Mouse (Mus musculus) forelimb bud, embryonic 11.5 days (tissue): ENCODE data around the gene Ddx21.
"Not testable (repeated sequence)": the region's sequence is repeated elsewhere in the genome, so short reads cannot be mapped to it uniquely, and the experiment has no call there.

ENCODE experiments used
- DNase-seq: peaks from one replicate; pipeline ENCODE4 v3.0.0-alpha.2; 2012; ENCODE audit warnings: low read depth, low spot score

Ddx21 gene

DNA sequence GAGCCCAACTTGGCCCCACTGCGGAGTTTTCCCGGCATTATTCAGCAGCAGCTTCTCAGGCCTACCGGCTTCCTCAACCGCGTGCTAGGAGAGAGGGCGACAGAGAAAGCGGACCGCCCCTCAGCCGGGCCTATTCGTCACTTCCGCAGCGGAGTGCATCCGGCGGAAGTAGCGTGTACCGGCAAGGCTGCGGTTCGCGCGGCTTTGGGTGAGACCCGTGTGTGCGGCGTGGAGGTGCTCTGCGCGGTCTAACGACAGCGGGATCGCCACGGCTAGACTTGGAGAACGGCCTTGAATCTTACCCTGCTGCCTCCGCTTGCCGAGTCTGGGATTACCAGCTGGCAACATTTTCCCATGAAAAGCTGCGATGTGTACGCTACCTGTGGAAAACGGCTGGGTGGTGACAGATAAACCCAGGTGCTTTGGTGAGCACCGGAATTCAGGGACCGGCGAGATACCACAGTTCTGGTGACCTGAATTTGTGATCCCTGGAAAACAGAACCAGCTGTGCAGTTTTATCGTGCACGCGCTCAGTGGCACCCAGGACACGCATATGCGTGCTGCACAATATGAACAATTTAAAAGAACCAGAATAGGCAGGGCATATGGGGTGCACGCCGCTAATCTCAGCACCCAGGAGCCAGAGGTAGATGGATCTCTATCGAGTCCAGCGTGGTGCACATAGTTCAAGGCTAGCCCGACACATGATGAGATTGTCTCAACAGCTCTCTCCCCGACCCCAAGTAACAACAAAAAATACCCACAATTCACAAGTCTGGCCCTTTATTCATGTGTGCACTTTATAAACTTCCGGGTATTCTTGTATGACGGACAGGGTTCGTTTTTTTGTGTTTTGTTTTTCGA lies at the start of gene Ddx21:
Gene Ddx21 (minus strand): TSS at position 105 of the 864 bp plus-strand sequence.
- DNase-seq, result peak; percentile 89

DNA sequence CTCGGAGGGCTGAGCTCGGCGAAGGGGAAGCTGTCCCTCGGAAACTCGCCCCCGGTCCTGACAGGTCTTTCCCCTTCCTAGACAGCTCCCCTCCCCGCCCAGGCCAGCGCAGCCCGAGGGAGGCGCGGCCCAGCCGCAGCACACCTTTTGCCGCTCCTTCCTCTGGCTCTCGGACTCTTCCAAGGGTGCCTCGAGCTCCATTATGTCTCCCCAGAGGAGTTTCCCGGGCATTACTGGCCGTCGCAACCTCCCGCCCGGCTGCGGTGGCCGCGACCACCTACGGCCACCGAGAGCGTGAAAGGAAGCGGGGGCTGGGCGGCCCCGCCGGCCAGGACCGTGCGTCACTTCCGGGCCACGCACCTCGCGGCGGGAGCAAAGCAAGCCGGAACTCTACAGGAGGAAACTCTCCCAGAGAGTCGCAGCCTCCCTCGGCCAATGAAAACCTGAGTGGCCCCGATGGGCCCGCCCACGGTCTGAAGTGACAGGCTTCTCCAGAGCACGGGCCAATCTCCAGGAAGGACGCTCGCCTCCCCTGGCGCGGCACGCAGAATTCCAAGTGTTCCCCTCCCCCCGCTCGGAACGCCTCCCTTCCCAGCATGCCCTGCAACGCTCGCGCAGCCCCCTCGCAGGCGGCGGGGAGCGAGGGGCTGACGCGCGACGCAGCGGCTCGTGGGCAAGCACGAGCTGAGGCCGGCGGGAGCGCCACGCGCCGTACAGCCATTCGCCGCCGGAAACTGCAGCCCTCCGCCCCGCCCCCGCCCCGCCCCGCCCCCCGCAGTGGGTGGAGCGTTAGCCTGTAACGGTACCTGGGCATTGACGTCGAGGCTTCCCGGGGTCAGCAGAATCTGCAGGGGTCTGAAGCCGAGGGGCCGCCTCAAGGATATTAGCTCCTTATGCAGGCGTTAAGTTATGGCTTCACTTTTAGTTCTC lies 49.1 kb upstream of the Ddx21 start, which contains the start of gene Ddx50:
Gene Ddx50 (minus strand): TSS at position 338 of the 930 bp plus-strand sequence.
- DNase-seq, result peak; percentile 99

DNA sequence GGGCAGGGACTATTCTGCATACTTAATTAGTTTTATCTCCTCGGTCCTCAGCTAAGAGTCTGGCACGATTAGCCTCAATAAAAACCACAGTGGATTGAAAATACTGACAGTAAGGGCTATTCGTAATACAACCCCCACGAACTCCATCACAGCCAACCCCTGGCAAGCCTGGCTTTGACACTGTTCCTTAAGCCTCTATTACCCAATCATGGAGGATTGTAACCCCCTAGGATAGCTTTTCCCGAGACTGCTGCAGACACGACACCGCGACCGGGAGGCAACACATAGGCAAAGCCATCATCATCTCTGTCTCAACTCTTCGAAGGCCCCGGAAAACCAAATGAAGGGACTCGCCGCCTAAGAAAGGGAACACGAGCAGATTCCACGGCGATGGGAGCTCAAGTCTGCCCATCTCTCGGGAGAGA lies 48.3 kb upstream of the Ddx21 start:
- DNase-seq, result peak; percentile 23

DNA sequence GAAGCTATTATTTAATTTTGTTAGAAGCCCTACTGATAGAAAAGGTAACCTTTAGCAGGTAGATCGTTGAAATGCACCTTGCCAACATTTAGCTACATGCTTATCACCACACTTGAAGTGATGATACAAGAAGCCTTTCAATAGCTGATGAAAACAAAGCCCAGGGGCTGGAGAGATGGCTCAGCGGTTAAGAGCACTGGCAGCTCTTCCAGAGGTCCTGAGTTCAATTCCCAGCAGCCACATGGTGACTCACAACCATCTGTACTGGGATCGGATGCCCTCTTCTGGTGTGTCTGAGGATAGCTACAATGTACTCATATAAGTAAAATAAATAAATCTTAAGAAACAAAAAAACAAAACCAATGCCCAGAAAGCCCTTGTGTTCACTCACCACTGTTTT lies 2.1 kb upstream of the Ddx21 start:
- no peak for DNase-seq

DNA sequence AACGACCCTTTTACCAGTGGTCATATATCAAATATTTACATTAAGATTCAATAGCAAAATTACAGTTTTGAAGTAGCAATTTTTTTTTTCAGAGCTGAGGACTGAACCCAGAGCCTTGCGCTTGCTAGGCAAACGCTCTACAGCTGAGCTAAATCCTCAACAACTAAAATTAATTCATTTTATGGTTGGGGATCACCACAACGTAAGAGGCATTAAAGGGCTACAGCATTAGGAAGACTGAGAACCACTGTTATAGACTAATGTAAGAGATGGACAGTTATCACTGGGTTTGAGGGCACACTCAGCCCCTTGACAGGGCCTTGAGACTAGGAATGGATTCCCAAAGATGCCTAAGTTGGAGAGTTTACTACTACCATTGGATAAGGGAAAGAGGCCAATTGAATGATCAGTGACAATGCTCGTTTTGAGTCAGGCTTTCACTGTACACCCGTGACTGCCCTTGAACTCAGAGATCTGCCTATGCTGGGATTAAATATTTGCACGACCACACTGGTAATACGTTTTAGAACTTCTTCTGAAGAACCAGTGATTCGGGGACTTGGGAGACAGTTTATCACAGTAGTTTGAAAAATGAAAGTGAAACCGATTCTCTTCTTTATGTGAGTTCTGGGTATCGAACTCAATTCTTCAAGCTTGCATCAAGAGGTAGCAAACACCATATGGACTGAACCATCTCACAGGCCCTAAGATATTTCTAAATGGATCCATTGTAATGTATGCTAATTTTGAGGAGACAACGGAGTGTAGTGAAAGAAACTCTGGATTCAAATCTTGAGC lies 1.4 kb upstream of the Ddx21 start:
- DNase-seq, result no peak

DNA sequence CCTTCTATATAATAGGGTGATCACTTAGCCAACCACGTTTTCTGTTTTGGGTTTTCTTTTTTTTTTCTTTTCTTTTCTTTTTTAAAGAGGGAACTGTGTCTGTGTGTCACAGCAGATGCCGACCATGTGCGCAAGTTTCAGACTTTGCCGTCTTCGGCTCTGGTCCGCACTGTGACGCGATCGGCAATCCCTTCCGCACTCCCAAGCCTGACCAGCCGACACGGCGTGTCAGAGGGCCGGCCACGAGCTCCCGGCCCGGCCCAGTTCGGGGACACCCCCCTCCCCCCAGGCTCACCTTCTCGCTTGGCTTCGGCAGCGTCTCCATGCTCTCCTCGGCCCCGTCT lies 276 bp downstream of the Ddx21 start:
- no peak for DNase-seq

DNA sequence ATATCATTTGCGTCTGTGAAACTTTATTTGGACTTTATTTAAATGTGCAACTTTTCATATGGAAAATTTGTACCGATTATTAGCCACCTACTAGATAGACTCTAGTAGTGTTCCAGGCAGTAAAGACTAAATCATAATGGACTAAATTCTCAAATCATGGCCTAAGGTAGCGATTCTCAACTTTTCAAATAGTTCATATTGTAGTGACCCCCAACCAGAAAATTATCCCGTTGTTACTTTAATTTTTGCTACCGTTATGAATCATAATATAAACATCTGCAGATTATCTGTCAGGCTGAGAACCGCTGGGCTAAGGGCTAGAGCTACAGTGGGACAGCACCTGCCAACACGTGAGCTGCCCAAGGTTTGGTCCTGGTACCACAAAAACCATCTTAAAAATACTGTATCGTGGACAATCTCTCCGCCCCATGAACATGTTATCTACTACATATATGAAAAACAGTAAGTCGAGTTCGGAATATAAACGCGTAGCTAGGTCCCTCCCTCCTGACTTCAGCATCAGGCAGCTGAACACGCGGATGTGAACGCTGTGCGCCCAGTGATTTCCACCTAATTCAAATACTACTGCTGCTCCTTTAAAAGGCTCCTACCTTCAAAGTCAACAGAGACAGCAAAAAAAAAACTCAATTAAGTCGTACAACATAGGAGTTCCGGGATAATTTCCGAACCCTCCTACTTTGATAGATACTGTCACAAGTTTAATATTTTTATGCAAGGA lies 859 bp downstream of the Ddx21 start:
- DNase-seq, result no peak

DNA sequence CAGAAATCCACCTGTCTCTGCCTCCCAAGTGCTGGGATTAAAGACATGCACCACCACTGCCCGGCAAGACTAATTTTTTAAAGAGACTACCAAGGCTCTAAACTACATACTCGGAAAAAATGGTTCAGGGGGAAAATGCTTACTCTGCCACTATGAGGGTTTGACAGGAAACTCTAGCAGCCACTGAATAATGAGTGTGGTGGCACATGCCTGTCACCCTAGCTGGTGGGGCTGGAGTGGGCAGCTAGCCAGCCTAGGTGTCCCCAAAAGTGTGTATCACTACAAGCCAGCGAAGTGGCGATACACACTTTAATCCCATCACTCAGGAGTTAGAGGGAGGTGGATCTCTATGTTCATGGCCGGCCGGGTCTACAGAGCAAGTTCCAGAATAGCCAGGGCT lies 2.0 kb downstream of the Ddx21 start:
- DNase-seq, result no peak

DNA sequence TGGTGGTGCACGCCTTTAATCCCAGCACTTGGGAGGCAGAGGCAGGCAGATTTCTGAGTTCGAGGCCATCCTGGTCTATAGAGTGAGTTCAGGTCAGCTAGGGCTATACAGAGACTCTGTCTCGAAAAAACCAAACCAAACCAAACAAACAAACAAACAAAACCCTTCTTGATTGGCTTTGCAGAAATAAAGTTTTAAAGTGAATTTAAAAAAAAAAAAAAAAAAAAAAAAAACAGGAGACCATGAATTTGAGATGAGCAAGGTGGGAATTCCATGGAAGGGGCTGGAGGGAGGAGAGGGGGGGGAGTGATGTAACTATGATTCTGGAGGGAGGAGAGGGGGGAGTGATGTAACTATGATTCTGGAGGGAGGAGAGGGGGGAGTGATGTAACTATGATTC lies 2.8 kb downstream of the Ddx21 start:
- not testable (repeated sequence) for DNase-seq

DNA sequence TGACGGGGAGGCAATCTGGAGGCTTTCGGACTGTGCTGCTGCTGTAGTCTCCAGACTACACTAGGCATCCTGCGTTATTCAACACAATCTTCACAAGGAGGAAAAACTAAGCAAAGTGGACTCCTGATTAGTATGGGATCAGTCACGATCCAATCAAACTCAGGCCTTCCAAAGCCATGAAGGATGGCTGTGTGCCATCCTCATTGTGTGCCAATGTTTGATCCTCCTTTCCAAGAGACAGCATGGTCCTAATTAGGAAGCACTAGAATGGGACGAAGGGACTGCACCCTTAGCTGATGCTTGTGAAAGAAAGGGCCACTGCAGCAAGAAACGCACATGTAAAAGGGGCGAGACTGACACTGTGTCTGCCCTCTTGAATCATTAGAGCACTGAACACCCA lies 9.6 kb downstream of the Ddx21 start:
- no peak for DNase-seq

DNA sequence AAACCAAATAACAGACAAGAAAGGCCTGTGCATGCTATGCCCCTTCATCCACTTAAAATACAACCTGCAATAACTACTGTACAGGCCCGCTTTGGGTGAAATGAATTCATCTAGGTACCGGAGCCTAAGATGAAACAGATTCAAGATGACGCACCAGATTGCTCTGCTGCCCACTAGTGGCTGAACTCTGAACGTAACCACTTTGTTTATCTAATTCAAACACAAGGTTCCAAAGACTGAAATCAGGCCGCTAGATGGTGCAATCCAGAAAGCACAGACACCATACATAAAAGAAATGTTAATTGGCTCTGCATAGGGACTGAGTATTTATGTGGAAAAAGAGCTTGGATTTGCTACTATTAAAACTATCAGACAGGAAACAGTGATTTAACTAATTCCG lies 11.9 kb downstream of the Ddx21 start:
- peak; percentile 84 for DNase-seq

DNA sequence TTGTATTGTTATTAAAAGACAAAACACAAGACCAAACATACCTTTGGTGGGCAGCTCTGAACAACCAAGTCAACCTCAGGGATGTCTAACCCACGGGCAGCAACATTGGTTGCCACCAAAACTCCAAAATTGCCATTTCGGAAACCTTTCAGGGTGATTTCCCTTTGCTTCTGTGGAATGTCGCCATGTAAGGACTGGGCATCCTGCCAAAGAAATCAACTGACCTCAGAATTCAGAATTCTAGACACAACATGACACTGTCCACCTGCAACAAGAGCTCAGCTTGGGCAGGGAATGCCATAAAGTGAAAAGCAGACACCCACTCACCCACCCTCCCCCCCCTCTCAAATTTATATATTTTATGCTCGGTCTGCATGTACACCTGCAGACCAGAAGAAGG lies 13.5 kb downstream of the Ddx21 start:
- DNase-seq, result no peak

DNA sequence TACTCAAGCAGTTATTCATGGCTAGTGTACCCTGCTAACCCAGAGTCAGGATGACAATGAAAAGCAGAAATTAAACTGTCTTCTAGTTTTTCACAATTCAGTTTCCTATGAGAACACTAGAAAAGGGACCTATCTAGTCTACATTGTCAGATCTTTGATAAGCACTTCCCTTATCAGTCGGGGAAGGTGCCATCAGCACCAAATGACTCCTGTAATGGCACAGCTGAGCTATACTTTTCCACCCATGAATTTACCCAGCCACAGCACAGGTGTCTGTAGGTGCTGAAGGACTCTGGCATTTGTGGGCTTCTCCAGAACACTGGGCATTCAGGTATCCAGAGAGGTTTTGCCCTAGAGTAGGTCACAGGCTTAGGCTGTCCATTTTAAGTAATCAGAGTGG lies 18.8 kb downstream of the Ddx21 start:
- DNase-seq, result no peak

DNA sequence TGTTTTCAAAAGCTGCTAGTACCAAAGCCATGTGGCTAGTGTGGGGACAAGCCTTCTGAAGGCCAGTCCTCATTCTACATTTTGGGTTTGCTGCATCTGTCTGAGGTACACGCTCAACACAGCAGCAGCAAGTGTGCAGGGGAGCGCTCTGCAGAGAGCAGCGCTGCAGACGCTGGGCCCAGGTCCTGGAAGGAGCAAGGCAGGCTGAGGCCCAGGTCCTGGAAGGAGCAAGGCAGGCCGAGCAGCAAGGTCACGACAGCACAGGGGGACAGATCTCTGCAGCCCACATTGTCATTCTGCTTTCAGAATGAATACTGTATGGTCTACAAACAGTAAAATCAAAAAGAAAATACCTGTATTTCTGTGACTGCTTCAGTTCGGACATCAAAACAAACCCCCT lies 19.4 kb downstream of the Ddx21 start:
- no peak for DNase-seq

DNA sequence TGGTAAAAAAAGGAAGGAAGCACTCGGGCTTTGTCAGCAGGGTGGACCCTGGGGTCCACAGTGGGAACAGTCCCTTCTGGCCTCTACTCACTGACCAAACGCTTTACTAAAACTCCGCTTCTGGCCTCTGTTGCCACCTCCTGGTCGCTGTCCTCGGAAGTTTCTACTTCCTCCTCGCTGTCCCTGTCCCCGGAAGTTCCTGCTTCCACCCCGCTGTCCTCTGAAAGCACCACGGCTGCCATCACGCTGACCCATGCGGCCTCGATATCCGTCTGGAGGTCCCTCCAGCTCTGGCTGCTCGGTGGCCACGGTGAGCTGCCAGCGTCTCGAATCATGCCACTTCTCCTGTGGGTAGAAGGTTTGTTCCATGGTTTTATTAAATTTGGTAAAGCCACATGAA lies 19.8 kb downstream of the Ddx21 start:
- DNase-seq, result no peak

DNA sequence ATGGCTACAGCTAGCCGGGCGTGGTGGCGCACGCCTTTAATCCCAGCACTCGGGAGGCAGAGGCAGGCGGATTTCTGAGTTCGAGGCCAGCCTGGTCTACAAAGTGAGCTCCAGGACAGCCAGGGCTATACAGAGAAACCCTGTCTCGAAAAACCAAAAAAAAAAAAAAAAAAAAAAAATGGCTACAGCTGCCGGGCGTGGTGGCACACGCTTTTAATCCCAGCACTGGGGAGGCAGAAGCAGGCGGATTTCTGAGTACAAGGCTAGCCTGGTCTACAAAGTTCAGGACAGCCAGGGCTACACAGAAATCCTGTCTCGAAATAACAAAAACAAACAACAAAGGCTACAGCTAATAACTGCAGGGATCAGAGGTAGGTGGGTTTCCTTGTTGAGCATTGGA lies 23.0 kb downstream of the Ddx21 start:
- not testable (repeated sequence) for DNase-seq

DNA sequence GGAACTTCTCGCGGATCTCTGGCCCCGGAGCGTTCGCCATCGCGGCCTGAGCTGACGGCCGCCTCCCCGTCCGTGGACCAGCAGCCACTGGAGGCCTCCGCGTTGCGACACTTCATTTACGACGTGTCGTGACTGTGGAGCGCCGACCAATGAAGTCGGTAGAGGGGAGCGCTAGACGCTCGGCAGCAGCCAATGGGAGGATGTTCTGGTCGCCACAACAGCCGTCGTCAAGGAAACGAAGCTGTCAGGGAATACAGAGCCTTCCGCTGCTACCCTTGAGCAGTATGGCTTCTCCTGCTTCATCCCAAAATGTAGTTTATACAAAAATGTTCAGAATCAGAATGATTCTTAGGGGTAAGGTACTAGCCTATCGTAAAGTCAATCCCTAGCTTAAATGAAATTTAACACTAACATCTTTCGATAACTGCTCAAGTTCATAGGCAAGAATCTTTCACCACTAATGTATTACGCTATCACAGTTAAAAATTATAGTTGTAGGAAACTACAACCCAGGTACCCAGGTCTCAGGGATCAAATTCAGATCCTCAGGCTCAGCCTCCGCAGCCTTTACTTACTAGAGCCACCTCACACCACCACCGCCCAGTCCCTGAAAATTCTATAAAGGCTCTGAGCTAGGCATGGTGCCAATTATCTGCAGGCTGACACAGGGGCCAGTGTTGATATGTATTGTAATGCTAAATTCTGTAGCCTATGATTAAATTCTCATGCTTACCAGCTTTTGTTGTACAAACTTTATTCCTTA lies 23.6 kb downstream of the Ddx21 start, which contains the start of gene Kif1bp:
Gene Kif1bp (minus strand): TSS at position 120 of the 763 bp plus-strand sequence.
- peak; percentile 97 for DNase-seq

DNA sequence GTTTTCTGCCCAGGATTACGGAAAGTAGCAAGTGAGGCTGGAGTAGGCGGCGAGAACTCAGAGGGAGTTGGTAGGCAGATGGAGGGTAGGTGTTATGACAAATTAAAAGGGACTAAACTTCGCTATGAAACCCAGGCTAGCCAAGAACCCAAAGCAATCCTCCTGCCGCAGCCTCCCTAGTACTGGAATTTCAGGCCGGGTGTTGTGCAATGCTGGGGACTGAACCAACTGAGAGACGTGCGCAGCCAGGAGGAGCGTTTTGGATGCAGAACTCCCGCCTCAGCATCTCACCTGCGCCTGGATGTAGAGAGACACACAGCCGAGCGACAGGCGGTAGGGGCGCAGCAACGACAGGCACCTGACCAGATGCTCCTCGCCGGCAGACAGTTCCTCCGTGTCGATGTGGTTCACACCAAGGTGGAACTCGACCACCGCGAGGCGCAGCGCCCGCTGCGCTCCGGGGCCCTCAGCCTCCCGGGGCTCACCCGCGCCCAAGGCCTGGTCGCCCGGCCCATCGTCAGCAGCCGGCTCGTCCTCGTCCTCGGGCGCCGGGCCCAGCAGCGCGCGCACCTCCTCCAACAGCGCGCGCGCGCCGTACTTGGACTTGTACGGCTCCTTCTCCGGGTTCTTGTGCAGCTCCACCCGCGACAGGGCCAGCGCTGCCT lies 24.3 kb downstream of the Ddx21 start:
- no peak for DNase-seq

DNA sequence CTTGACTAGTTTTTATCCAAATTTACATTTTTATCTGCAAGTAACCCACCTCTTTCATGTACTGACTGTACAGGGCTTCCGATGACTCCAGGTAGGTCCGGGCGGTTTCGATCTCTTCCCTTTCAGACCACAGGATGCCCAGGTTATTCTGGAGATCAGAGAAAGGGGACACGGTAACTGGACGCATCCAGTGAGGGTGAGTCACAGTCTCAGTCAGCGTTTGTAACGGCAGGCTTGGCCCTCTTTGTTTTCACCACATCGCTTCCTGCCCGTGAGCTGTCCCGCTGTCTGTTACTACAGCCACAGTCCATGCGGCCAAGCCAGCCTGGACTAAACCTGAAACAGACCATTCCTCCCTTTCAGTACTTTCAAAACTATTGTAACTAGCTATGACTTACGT lies 27.1 kb downstream of the Ddx21 start:
- no peak for DNase-seq
